Mouse (Mus musculus) embryonic fibroblast, embryonic 13.5 days (primary cell): ENCODE results near the gene Nup155. TPM values are rescaled to one million over a fixed set of nuclear protein-coding genes. Genes with fewer than 3 reads are reported as not detected.

Experiments
- H3K27ac ChIP-seq: 2 replicates; pipeline ENCODE4 v1.5.1; 2012; ENCODE audit warnings: low read length, control low read depth, inconsistent platforms; ENCODE audit not compliant: insufficient read depth
- H3K4me1 ChIP-seq: 2 replicates; pipeline ENCODE4 v1.6.1; 2011; ENCODE audit warnings: low read length; ENCODE audit not compliant: control insufficient read depth, insufficient read depth
- H3K4me3 ChIP-seq: 2 replicates; pipeline ENCODE4 v1.5.1; 2011; ENCODE audit warnings: mild to moderate bottlenecking, control low read depth, low read length; ENCODE audit not compliant: insufficient read depth
- CTCF ChIP-seq: IDR thresholded peaks from 2 replicates; pipeline ENCODE4 v1.5.1; 2011; ENCODE audit warnings: mild to moderate bottlenecking, control low read depth, low read length, moderate library complexity, borderline replicate concordance; ENCODE audit not compliant: insufficient read depth
- POLR2A ChIP-seq: IDR thresholded peaks from 2 replicates; pipeline ENCODE4 v1.6.1; 2011; ENCODE audit warnings: low read depth, mild to moderate bottlenecking, control low read depth, low read length, moderate library complexity
- polyA plus RNA-seq: library from polyadenylated mRNA; stranded (reverse); fragments of >200 nt; gene quantifications from 2 replicates; pipeline ENCODE4 v1.2.4, GENCODE M21; 2011; ENCODE audit warnings: low read depth; ENCODE audit not compliant: missing spikeins, insufficient read length

Nup155 gene
- polyA plus RNA-seq, 1 experiment: 46.3 TPM

- Histone ChIP-seq H3K4me3 (no peak overlapping the region), H3K27ac (no peak overlapping the region), H3K4me1 (no peaks in the 10 kb centered on the region)
- no peak for TF ChIP-seq POLR2A
- TF ChIP-seq CTCF: no peak
Measured at GRCm38 (mm10) chr15:8200317-8200716, 91.2 kb downstream of the Nup155 start.

DNA sequence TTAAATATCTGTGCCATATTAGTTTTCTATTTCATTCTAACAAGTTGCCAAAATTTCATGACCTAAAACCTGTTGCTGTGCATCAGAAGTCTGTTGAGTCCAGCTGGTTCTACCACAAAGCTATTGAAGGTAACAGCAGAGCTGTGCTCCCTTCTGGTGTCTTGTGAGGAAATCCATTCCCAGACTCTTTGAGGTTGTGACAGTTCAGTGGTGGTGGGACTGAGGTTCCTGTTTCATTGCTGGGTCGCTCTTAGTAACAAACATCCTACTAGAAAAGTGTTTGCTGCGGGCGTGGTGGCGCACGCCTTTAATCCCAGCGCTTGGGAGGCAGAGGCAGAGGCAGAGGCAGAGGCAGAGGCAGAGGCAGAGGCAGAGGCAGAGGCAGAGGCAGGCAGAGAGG is 99.3 kb downstream of the Nup155 start:
- TF ChIP-seq POLR2A (no peak), CTCF (no peak)
- no peaks in the 10 kb centered on the region for H3K4me1 ChIP-seq
- no peak overlapping the region for H3K4me3 ChIP-seq
- H3K27ac ChIP-seq: no peak overlapping the region

Other genes with a start within 250 kb of the Nup155 start
- 38.3 and 40.5 TPM in 2 replicates for gene Wdr70, start 10.1 kb upstream of the Nup155 start, polyA plus RNA-seq
- gene Cplane1, start 59.8 kb downstream of the Nup155 start, polyA plus RNA-seq: 29.3 and 29.7 TPM in 2 replicates